Mouse (Mus musculus): ENCODE measurements around the gene Bst1. TPM values are rescaled to one million over a fixed set of nuclear protein-coding genes. Genes with fewer than 3 reads are reported as not detected.

Gene Bst1
- polyA plus RNA-seq, 2 experiments = 0.19 to 0.69 TPM

- 52% methylated on average over 1 of the region's 1 CpGs for WGBS (ENCODE audit: insufficient replicate concordance)
- H3K9ac ChIP-seq (replicated peaks) = no peak overlapping the region
- no peaks in the 10 kb centered on the region for H3K9me3 ChIP-seq (ENCODE audit: control insufficient read depth, low read length)
- peak; percentile 37; the same call in 1 of the 2 replicates for ATAC-seq (ENCODE audit: insufficient read depth)
- H3K4me2 ChIP-seq (ENCODE audit: low read depth) = no peak overlapping the region
- H3K4me1 ChIP-seq (replicated peaks; ENCODE audit: control insufficient read depth in 2 of 2, insufficient read depth in 2 of 2, low read length in 1 of 2) = peaks cover 0 to 3% of the 10 kb centered on the region in 2 experiments; a peak in 1 of 4 replicates
- H3K27me3 ChIP-seq (ENCODE audit: control insufficient read depth, insufficient read depth, low read length) = no peaks in the 10 kb centered on the region; the same call in 1 of the 2 replicates
- DNase-seq (ENCODE audit: low read depth in 3 of 3, low spot score in 3 of 3) = no peak
- no peak for TF ChIP-seq CTCF (IDR thresholded peaks at IDR 0.05; ENCODE audit: low read depth)
- no peak for TF ChIP-seq EP300 (IDR thresholded peaks at IDR 0.05; ENCODE audit: low read depth)
- H3K4me3 ChIP-seq (ENCODE audit: insufficient read depth in 1 of 2, low read depth in 2 of 2, low read length in 2 of 2) = no peak overlapping the region
- H3K36me3 ChIP-seq (replicated peaks; ENCODE audit: control insufficient read depth, insufficient read depth, low read depth) = no peaks in the 10 kb centered on the region
- H3K27ac ChIP-seq = no peak overlapping the region
These were observed 8.1 kb upstream of the Bst1 start for GRCm38 (mm10) chr5:43810427-43811062.

- Histone ChIP-seq H3K9me3 (ENCODE audit: control insufficient read depth, low read length) (no peaks in the 10 kb centered on the region), H3K27ac (no peak overlapping the region), H3K27me3 (ENCODE audit: control insufficient read depth, insufficient read depth, low read length) (no peaks in the 10 kb centered on the region), H3K36me3 (replicated peaks; ENCODE audit: control insufficient read depth, insufficient read depth, low read depth) (no peaks in the 10 kb centered on the region), H3K4me3 (ENCODE audit: insufficient read depth in 1 of 2, low read depth in 2 of 2, low read length in 2 of 2) (no peak overlapping the region), H3K4me2 (ENCODE audit: low read depth) (no peak overlapping the region), H3K9ac (replicated peaks) (no peak overlapping the region), H3K4me1 (replicated peaks; ENCODE audit: control insufficient read depth in 2 of 2, insufficient read depth in 2 of 2, low read length in 1 of 2) (peaks cover 0 to 3% of the 10 kb centered on the region in 2 experiments; a peak in 1 of 4 replicates)
- whole genome bisulfite sequencing (ENCODE audit: insufficient replicate concordance) = 74% methylated on average over 2 of the region's 2 CpGs
- DNase-seq (ENCODE audit: low read depth in 3 of 3, low spot score in 3 of 3) = no peak
- no peak for ATAC-seq (ENCODE audit: insufficient read depth)
- TF ChIP-seq EP300 (IDR thresholded peaks at IDR 0.05; ENCODE audit: low read depth) = no peak
- no peak for TF ChIP-seq CTCF (IDR thresholded peaks at IDR 0.05; ENCODE audit: low read depth)
These were observed 4.1 kb upstream of the Bst1 start for GRCm38 (mm10) chr5:43814536-43814935.

- no peak for ATAC-seq (ENCODE audit: insufficient read depth)
- WGBS (ENCODE audit: insufficient replicate concordance) = 44% methylated on average over 1 of the region's 1 CpGs
These were observed 2.9 kb upstream of the Bst1 start for GRCm38 (mm10) chr5:43815769-43816168.

GRCm38 (mm10) chr5:43820785-43821184 is 2.1 kb downstream of the Bst1 start:
- Histone ChIP-seq H3K4me1 (replicated peaks; ENCODE audit: control insufficient read depth in 2 of 2, insufficient read depth in 2 of 2, low read length in 1 of 2) (no peaks in the 10 kb centered on the region), H3K9ac (replicated peaks) (no peak overlapping the region), H3K36me3 (replicated peaks; ENCODE audit: control insufficient read depth, insufficient read depth, low read depth) (no peaks in the 10 kb centered on the region), H3K4me3 (ENCODE audit: insufficient read depth in 1 of 2, low read depth in 2 of 2, low read length in 2 of 2) (no peak overlapping the region), H3K4me2 (ENCODE audit: low read depth) (no peak overlapping the region), H3K27ac (no peak overlapping the region), H3K9me3 (ENCODE audit: control insufficient read depth, low read length) (no peaks in the 10 kb centered on the region), H3K27me3 (ENCODE audit: control insufficient read depth, insufficient read depth, low read length) (no peaks in the 10 kb centered on the region)
- DNase-seq (ENCODE audit: low read depth in 3 of 3, low spot score in 3 of 3) (no peak), ATAC-seq (ENCODE audit: insufficient read depth) (no peak)
- TF ChIP-seq EP300 (IDR thresholded peaks at IDR 0.05; ENCODE audit: low read depth) (no peak), CTCF (IDR thresholded peaks at IDR 0.05; ENCODE audit: low read depth) (no peak)
- WGBS (ENCODE audit: insufficient replicate concordance) = 76% methylated on average over 11 of the region's 11 CpGs

More at GRCm38 (mm10) chr5:43815769-43816168, 2.9 kb upstream of the Bst1 start:
- no peak overlapping the region for H3K9ac ChIP-seq (replicated peaks)
- no peak overlapping the region for H3K4me3 ChIP-seq (ENCODE audit: insufficient read depth in 1 of 2, low read depth in 2 of 2, low read length in 2 of 2)
- no peak for DNase-seq (ENCODE audit: low read depth in 3 of 3, low spot score in 3 of 3)
- H3K9me3 ChIP-seq (ENCODE audit: control insufficient read depth, low read length) = no peaks in the 10 kb centered on the region
- H3K4me1 ChIP-seq (replicated peaks; ENCODE audit: control insufficient read depth in 2 of 2, insufficient read depth in 2 of 2, low read length in 1 of 2) = peaks cover 0 to 3% of the 10 kb centered on the region in 2 experiments; a peak in 1 of 4 replicates
- no peaks in the 10 kb centered on the region for H3K27me3 ChIP-seq (ENCODE audit: control insufficient read depth, insufficient read depth, low read length)
- no peak overlapping the region for H3K4me2 ChIP-seq (ENCODE audit: low read depth)
- TF ChIP-seq CTCF (IDR thresholded peaks at IDR 0.05; ENCODE audit: low read depth) (no peak), EP300 (IDR thresholded peaks at IDR 0.05; ENCODE audit: low read depth) (no peak)
- H3K36me3 ChIP-seq (replicated peaks; ENCODE audit: control insufficient read depth, insufficient read depth, low read depth) = no peaks in the 10 kb centered on the region
- H3K27ac ChIP-seq = no peak overlapping the region

GRCm38 (mm10) chr5:43821538-43821937 is 2.9 kb downstream of the Bst1 start, which contains the start of gene Fbxl5:
Fbxl5 (minus strand) TSS chr5:43821638.
- H3K4me2 ChIP-seq (ENCODE audit: low read depth) = no peak within 1 kb of the TSS
- H3K9ac ChIP-seq (replicated peaks) = no peak within 1 kb of the TSS
- DNase-seq (ENCODE audit: low read depth in 3 of 3, low spot score in 3 of 3) (no peak), ATAC-seq (ENCODE audit: insufficient read depth) (no peak)
- no peak within 1 kb of the TSS for H3K4me3 ChIP-seq (ENCODE audit: insufficient read depth in 1 of 2, low read depth in 2 of 2, low read length in 2 of 2)
- H3K9me3 ChIP-seq (ENCODE audit: control insufficient read depth, low read length) = no peaks in the 10 kb centered on the region
- 71% methylated on average over 19 of the region's 19 CpGs for WGBS (ENCODE audit: insufficient replicate concordance)
- TF ChIP-seq EP300 (IDR thresholded peaks at IDR 0.05; ENCODE audit: low read depth) = no peak
- no peak for TF ChIP-seq CTCF (IDR thresholded peaks at IDR 0.05; ENCODE audit: low read depth)
- H3K27me3 ChIP-seq (ENCODE audit: control insufficient read depth, insufficient read depth, low read length) = no peaks in the 10 kb centered on the region
- H3K27ac ChIP-seq = no peak within 1 kb of the TSS
- no peaks in the 10 kb centered on the region for H3K4me1 ChIP-seq (replicated peaks; ENCODE audit: control insufficient read depth in 2 of 2, insufficient read depth in 2 of 2, low read length in 1 of 2)
- no peaks in the 10 kb centered on the region for H3K36me3 ChIP-seq (replicated peaks; ENCODE audit: control insufficient read depth, insufficient read depth, low read depth)
